Mouse (Mus musculus): ENCODE results near the gene Arf4. TPM values are rescaled to one million over a fixed set of nuclear protein-coding genes. Genes with fewer than 3 reads are reported as not detected.
"Not testable (repeated sequence)": the region's sequence is repeated elsewhere in the genome, so short reads cannot be mapped to it uniquely, and the experiment has no call there.

Gene Arf4
- polyA plus RNA-seq, 1 experiment from 2014 or later, result 507 TPM

GRCm38 (mm10) chr14:26669292-26670073, 31.6 kb downstream of the Arf4 start, which contains the start of gene Pde12:
Pde12 (minus strand) TSS chr14:26669883.
- Histone ChIP-seq H3K4me3 (peak within 1 kb of the TSS; percentile 98), H3K4me1 (peaks cover 10% of the 10 kb centered on the region), H3K27me3 (ENCODE audit: insufficient read depth, poor library complexity, severe bottlenecking) (no peaks in the 10 kb centered on the region), H3K36me3 (peaks cover 19% of the 10 kb centered on the region), H3K27ac (peak within 1 kb of the TSS; percentile 97), H3K9me3 (no peaks in the 10 kb centered on the region)
- DNase-seq (ENCODE audit: low spot score), result peak; percentile 95
- WGBS, result under 1% methylated on average over 70 of the region's 70 CpGs

- Histone ChIP-seq H3K9me3 (no peaks in the 10 kb centered on the region), H3K27ac (no peak overlapping the region)
Measured at GRCm38 (mm10) chr14:26670964-26671363, 33.1 kb downstream of the Arf4 start.

GRCm38 (mm10) chr14:26671870-26672615, 34.2 kb downstream of the Arf4 start:
- not testable (repeated sequence) for H3K27ac ChIP-seq; H3K4me3 ChIP-seq; H3K27me3 ChIP-seq (ENCODE audit: insufficient read depth, poor library complexity, severe bottlenecking); H3K4me1 ChIP-seq; H3K36me3 ChIP-seq; H3K9me3 ChIP-seq; DNase-seq (ENCODE audit: low spot score)
- 55% methylated on average over 17 of the region's 17 CpGs for WGBS

More at GRCm38 (mm10) chr14:26670964-26671363, 33.1 kb downstream of the Arf4 start:
- Histone ChIP-seq H3K27me3 (ENCODE audit: insufficient read depth, poor library complexity, severe bottlenecking) (no peaks in the 10 kb centered on the region), H3K4me1 (peaks cover 10% of the 10 kb centered on the region), H3K4me3 (peak overlapping the region; percentile 98; the same call in 1 of the 2 replicates), H3K36me3 (peaks cover 5% of the 10 kb centered on the region)
- no peak for DNase-seq (ENCODE audit: low spot score)

- DNase-seq (ENCODE audit: low spot score); H3K4me3 ChIP-seq; H3K4me1 ChIP-seq; H3K27me3 ChIP-seq (ENCODE audit: insufficient read depth, poor library complexity, severe bottlenecking); H3K36me3 ChIP-seq; H3K9me3 ChIP-seq; H3K27ac ChIP-seq: not testable (repeated sequence)
- WGBS, result 91% methylated on average over 2 of the region's 2 CpGs
Measured at GRCm38 (mm10) chr14:26674476-26675169, 36.7 kb downstream of the Arf4 start.

GRCm38 (mm10) chr14:26675371-26675770, 37.5 kb downstream of the Arf4 start:
- Histone ChIP-seq H3K4me3 (peak overlapping the region; percentile 20; the same call in 1 of the 2 replicates), H3K36me3 (no peaks in the 10 kb centered on the region), H3K9me3 (no peaks in the 10 kb centered on the region), H3K4me1 (peaks cover 4% of the 10 kb centered on the region; the same call in 1 of the 2 replicates), H3K27ac (no peak overlapping the region; the same call in 1 of the 2 replicates), H3K27me3 (ENCODE audit: insufficient read depth, poor library complexity, severe bottlenecking) (no peaks in the 10 kb centered on the region)
- DNase-seq (ENCODE audit: low spot score), result no peak
- WGBS, result 19% methylated on average over 12 of the region's 12 CpGs

- H3K36me3 ChIP-seq, result no peaks in the 10 kb centered on the region
- no peak for DNase-seq (ENCODE audit: low spot score)
- H3K27ac ChIP-seq, result no peak overlapping the region; the same call in 1 of the 2 replicates
- no peaks in the 10 kb centered on the region for H3K4me1 ChIP-seq
- no peaks in the 10 kb centered on the region for H3K9me3 ChIP-seq
- 67% methylated on average over 5 of the region's 5 CpGs for WGBS
- H3K27me3 ChIP-seq (ENCODE audit: insufficient read depth, poor library complexity, severe bottlenecking), result no peaks in the 10 kb centered on the region
- peak overlapping the region; percentile 20; the same call in 1 of the 2 replicates for H3K4me3 ChIP-seq
Measured at GRCm38 (mm10) chr14:26675791-26676190, 37.9 kb downstream of the Arf4 start.

GRCm38 (mm10) chr14:26690727-26691126, 52.9 kb downstream of the Arf4 start:
- Histone ChIP-seq H3K9me3 (no peaks in the 10 kb centered on the region), H3K4me1 (0 out of 2 replicates have a peak, but pooled peaks cover 3% of the 10 kb centered on the region), H3K27me3 (ENCODE audit: insufficient read depth, poor library complexity, severe bottlenecking) (no peaks in the 10 kb centered on the region), H3K36me3 (no peaks in the 10 kb centered on the region), H3K4me3 (no peak overlapping the region), H3K27ac (peak overlapping the region; percentile 81)
- DNase-seq (ENCODE audit: low spot score), result no peak
- 27% methylated on average over 2 of the region's 2 CpGs for WGBS

GRCm38 (mm10) chr14:26691363-26691762, 53.5 kb downstream of the Arf4 start:
- Histone ChIP-seq H3K4me3 (no peak overlapping the region), H3K9me3 (no peaks in the 10 kb centered on the region), H3K4me1 (0 out of 2 replicates have a peak, but pooled peaks cover 3% of the 10 kb centered on the region), H3K27ac (peak overlapping the region; percentile 52; the same call in 1 of the 2 replicates), H3K27me3 (ENCODE audit: insufficient read depth, poor library complexity, severe bottlenecking) (no peaks in the 10 kb centered on the region), H3K36me3 (no peaks in the 10 kb centered on the region)
- WGBS, result 49% methylated on average over 2 of the region's 2 CpGs
- no peak for DNase-seq (ENCODE audit: low spot score)

GRCm38 (mm10) chr14:26692974-26693373, 55.1 kb downstream of the Arf4 start, which contains the start of gene Dnah12:
Dnah12 (plus strand) TSS chr14:26693274.
- Histone ChIP-seq H3K27ac (no peak within 1 kb of the TSS), H3K27me3 (ENCODE audit: insufficient read depth, poor library complexity, severe bottlenecking) (no peaks in the 10 kb centered on the region), H3K9me3 (no peaks in the 10 kb centered on the region), H3K4me3 (no peak within 1 kb of the TSS), H3K4me1 (0 out of 2 replicates have a peak, but pooled peaks cover 3% of the 10 kb centered on the region), H3K36me3 (no peaks in the 10 kb centered on the region)
- no peak for DNase-seq (ENCODE audit: low spot score)
- WGBS, result 80% methylated on average over 3 of the region's 3 CpGs

- Histone ChIP-seq H3K27ac (no peak overlapping the region), H3K27me3 (ENCODE audit: insufficient read depth, poor library complexity, severe bottlenecking) (no peaks in the 10 kb centered on the region), H3K9me3 (no peaks in the 10 kb centered on the region), H3K36me3 (no peaks in the 10 kb centered on the region), H3K4me1 (no peaks in the 10 kb centered on the region), H3K4me3 (no peak overlapping the region)
- no peak for DNase-seq (ENCODE audit: low spot score)
Measured at GRCm38 (mm10) chr14:26697912-26698311, 60.0 kb downstream of the Arf4 start.

- H3K4me3 ChIP-seq; H3K4me1 ChIP-seq; H3K36me3 ChIP-seq; H3K27ac ChIP-seq; H3K9me3 ChIP-seq; DNase-seq (ENCODE audit: low spot score); H3K27me3 ChIP-seq (ENCODE audit: insufficient read depth, poor library complexity, severe bottlenecking): not testable (repeated sequence)
- WGBS, result 86% methylated on average over 5 of the region's 5 CpGs
Measured at GRCm38 (mm10) chr14:26705246-26705645, 67.4 kb downstream of the Arf4 start.
